Mouse (Mus musculus) heart, embryonic 16.5 days (tissue): Measurements from ENCODE around the gene Sfxn5. TPM values are rescaled to one million over a fixed set of nuclear protein-coding genes. Genes with fewer than 3 reads are reported as not detected.

ENCODE experiments used
- ATAC-seq: fragments of 200-750 bp; cut with Nextera tagmentation; replicated peaks from 2 replicates; pipeline ENCODE4 v1.8.0; 2017; ENCODE audit warnings: moderate number of reproducible peaks; ENCODE audit not compliant: insufficient read depth, low FRiP score; ENCODE audit errors: extremely low read depth
- H3K27ac ChIP-seq: fragments of 300-500 bp; sonication (generic); 2 replicates; pipeline ENCODE4 v1.5.1; 2014; ENCODE audit warnings: mild to moderate bottlenecking, low read length, control low read depth, moderate library complexity
- H3K27me3 ChIP-seq: fragments of 300-500 bp; sonication (generic); 2 replicates; pipeline ENCODE4 v1.6.1; 2014; ENCODE audit warnings: low read length, mixed read lengths; ENCODE audit not compliant: control insufficient read depth, insufficient read depth
- H3K36me3 ChIP-seq: fragments of 300-500 bp; sonication (generic); 2 replicates; pipeline ENCODE4 v1.6.1; 2014; ENCODE audit not compliant: control insufficient read depth, insufficient read depth
- H3K4me1 ChIP-seq: fragments of 300-500 bp; sonication (generic); 2 replicates; pipeline ENCODE4 v1.6.1; 2014; ENCODE audit warnings: low read length, mixed read lengths; ENCODE audit not compliant: control insufficient read depth, insufficient read depth
- H3K4me2 ChIP-seq: fragments of 300-500 bp; sonication (generic); 2 replicates; pipeline ENCODE4 v1.6.1; 2014; ENCODE audit warnings: low read depth, mild to moderate bottlenecking, control low read depth, low read length
- H3K4me3 ChIP-seq: fragments of 300-500 bp; sonication (generic); 2 replicates; pipeline ENCODE4 v1.5.1; 2014; ENCODE audit warnings: mild to moderate bottlenecking, control low read depth, low read length
- H3K9ac ChIP-seq: fragments of 300-500 bp; sonication (generic); 2 replicates; pipeline ENCODE4 v1.6.1; 2014; ENCODE audit warnings: low read length, control low read depth
- H3K9me3 ChIP-seq: fragments of 300-500 bp; sonication (generic); replicated peaks from 2 replicates; pipeline ENCODE4 v1.6.1; 2016; ENCODE audit warnings: low read length; ENCODE audit not compliant: control insufficient read depth
- WGBS: fragments of 180-500 bp; shearing (Covaris S2); extraction: QIAGEN DNeasy Blood & Tissue Kit; methylation state at CpG from one replicate; pipeline ENCODE4 v1.1.7; 2014; 5-methylcytosine and 5-hydroxymethylcytosine counted together
- microRNA-seq: library from miRNA; unstranded; fragments of <30 nt; microRNA quantifications from one replicate; pipeline ENCODE4, GENCODE M21; 2017
- polyA plus RNA-seq: library from polyadenylated mRNA; unstranded; fragments of >200 nt; fragmentation: Nextera tagmentation; extraction: Ambion mirVana; gene quantifications from 2 replicates; pipeline ENCODE4 v1.2.1, GENCODE M21; 2015

The Sfxn5 gene
- polyA plus RNA-seq, 1 experiment from 2014 or later: 4.9 TPM

DNA sequence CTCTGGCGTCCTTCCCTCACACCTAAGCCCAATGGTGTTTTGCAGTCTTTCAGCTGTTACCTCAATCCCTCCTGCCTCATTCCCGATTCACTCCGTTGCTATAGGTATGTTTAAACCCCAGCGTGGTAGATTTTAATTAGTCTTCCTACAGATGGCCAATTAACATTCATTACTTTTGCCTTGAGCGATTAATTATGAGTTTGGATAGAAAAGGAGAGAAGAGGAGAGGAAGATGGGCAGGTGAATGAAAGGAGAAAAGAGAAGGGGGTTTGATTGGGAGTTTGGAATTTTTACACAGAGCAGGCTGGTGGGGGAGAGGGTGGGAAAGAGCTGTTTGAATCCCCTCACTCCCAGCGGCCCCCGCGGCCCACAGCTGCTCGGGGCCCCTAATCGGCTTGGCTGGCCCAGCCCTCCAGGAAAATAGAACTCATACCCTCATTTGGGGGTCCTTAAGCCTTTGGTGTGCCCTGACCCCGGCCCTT is 167.7 kb downstream of the Sfxn5 start:
- no peak overlapping the region for H3K4me2 ChIP-seq
- no peak overlapping the region for H3K27ac ChIP-seq
- peaks cover 13% of the 10 kb centered on the region for H3K27me3 ChIP-seq
- H3K9me3 ChIP-seq: no peaks in the 10 kb centered on the region
- H3K4me3 ChIP-seq: no peak overlapping the region
- H3K36me3 ChIP-seq: no peaks in the 10 kb centered on the region
- ATAC-seq: no peak
- 55% methylated on average over 11 of the region's 11 CpGs for WGBS
- no peak overlapping the region for H3K9ac ChIP-seq
- no peaks in the 10 kb centered on the region for H3K4me1 ChIP-seq

Small RNAs within 50 kb of the gene (microRNA-seq; reads per million reads assigned to microRNA genes)
- not detected for gene Mir705

Other genes with a start within 250 kb of the Sfxn5 start
- gene Spr, start 195.7 kb downstream of the Sfxn5 start, polyA plus RNA-seq: 61.1 and 61.8 TPM in 2 replicates
- not detected in 2 replicates for gene Emx1, start 146.0 kb downstream of the Sfxn5 start, polyA plus RNA-seq
- gene Rab11fip5, start 41.2 kb upstream of the Sfxn5 start, polyA plus RNA-seq: 42.1 and 51.9 TPM in 2 replicates
- gene Noto, start 90.5 kb upstream of the Sfxn5 start, polyA plus RNA-seq: not detected in 2 replicates
- 35.0 and 35.6 TPM in 2 replicates for gene Smyd5, start 98.6 kb upstream of the Sfxn5 start, polyA plus RNA-seq
- gene Cct7, start 118.1 kb upstream of the Sfxn5 start, polyA plus RNA-seq: 376 and 381 TPM in 2 replicates
- 44.2 and 50.9 TPM in 2 replicates for gene Pradc1, start 118.5 kb upstream of the Sfxn5 start, polyA plus RNA-seq
- 0.02 TPM in 1 of 2 replicates, not detected in the other for gene Fbxo41, start 169.6 kb upstream of the Sfxn5 start, polyA plus RNA-seq
- not detected in 2 replicates for gene Egr4, start 180.2 kb upstream of the Sfxn5 start, polyA plus RNA-seq